Mouse (Mus musculus): ENCODE data around the gene Kif14. TPM values are rescaled to one million over a fixed set of nuclear protein-coding genes. Genes with fewer than 3 reads are reported as not detected.

The Kif14 gene
- polyA plus RNA-seq, 1 experiment from 2014 or later = 6.1 TPM

Other genes with a start within 250 kb of the Kif14 start
- gene Inava, start 232.1 kb upstream of the Kif14 start, polyA plus RNA-seq (2016; fragmentation: Nextera tagmentation; extraction: Ambion mirVana) = 19.8 and 25.6 TPM in 2 replicates
- not detected in 2 replicates for gene Gpr25, start 205.5 kb upstream of the Kif14 start, polyA plus RNA-seq (2016; fragmentation: Nextera tagmentation; extraction: Ambion mirVana)
- 13.2 and 13.3 TPM in 2 replicates for gene Camsap2, start 120.2 kb upstream of the Kif14 start, polyA plus RNA-seq (2016; fragmentation: Nextera tagmentation; extraction: Ambion mirVana)
- gene Ddx59, start 51.1 kb upstream of the Kif14 start, polyA plus RNA-seq (2016; fragmentation: Nextera tagmentation; extraction: Ambion mirVana) = 17.7 and 21.1 TPM in 2 replicates
- gene Zfp281, start 158.6 kb downstream of the Kif14 start, polyA plus RNA-seq (2016; fragmentation: Nextera tagmentation; extraction: Ambion mirVana) = 22.9 and 27.7 TPM in 2 replicates